Comparison of ENCODE assay signal across 8 mouse cellular contexts in genomic region chr11:30885171-30885871, GRCm38 (mm10). TPM values are rescaled to one million over a fixed set of nuclear protein-coding genes. Genes with fewer than 3 reads are reported as not detected.
DNase-seq lines count a peak whose midpoint lies in the region; ATAC-seq and TF ChIP-seq lines count a peak whose summit lies in the region.

Gene Gpr75 (plus strand): TSS chr11:30885358.
Gene Asb3 (plus strand): TSS chr11:30885416.

- ATAC-seq in heart, embryonic 11.5 days (replicated peaks; ENCODE audit: insufficient number of reproducible peaks, low FRiP score, low TSS enrichment), result peak; percentile 42; the same call in 1 of the 2 replicates
- peak; percentile 98 for ATAC-seq in kidney, embryonic 15.5 days (replicated peaks; ENCODE audit: low FRiP score)
- peak; percentile 94 for ATAC-seq in limb, embryonic 13.5 days (ENCODE audit: low FRiP score, low read depth)
- ATAC-seq in midbrain, embryonic 13.5 days, result peak; percentile 96
- ATAC-seq in stomach, embryonic 16.5 days (ENCODE audit: insufficient read depth, low FRiP score), result peak; percentile 92

- 16% methylated on average over 41 of the region's 41 CpGs for WGBS in thymus, adult 2 months
- WGBS in forebrain, embryonic 10.5 days, result 4% methylated on average over 41 of the region's 41 CpGs
- WGBS in heart, embryonic 11.5 days (ENCODE audit: insufficient replicate concordance), result 5% methylated on average over 39 of the region's 41 CpGs
- WGBS in kidney, embryonic 15.5 days, result 4% methylated on average over 41 of the region's 41 CpGs
- WGBS in limb, embryonic 13.5 days, result 4% methylated on average over 41 of the region's 41 CpGs
- WGBS in midbrain, embryonic 13.5 days, result 2% methylated on average over 37 of the region's 41 CpGs
- WGBS in stomach, embryonic 16.5 days, result 4% methylated on average over 41 of the region's 41 CpGs

- peak within 1 kb of the TSS; percentile 58 for H3K9ac ChIP-seq in heart, embryonic 11.5 days (ENCODE audit: low read depth, low read length)
- peak within 1 kb of the TSS; percentile 38; the same call in 1 of the 2 replicates for H3K9ac ChIP-seq in kidney, embryonic 15.5 days
- peak within 1 kb of the TSS; percentile 68 for H3K9ac ChIP-seq in limb, embryonic 13.5 days
- H3K9ac ChIP-seq in midbrain, embryonic 13.5 days (replicated peaks), result peak within 1 kb of the TSS; percentile 80
- H3K9ac ChIP-seq in stomach, embryonic 16.5 days (ENCODE audit: low read length), result peak within 1 kb of the TSS; percentile 67

- peak within 1 kb of the TSS; percentile 91 for H3K4me2 ChIP-seq in heart, embryonic 11.5 days
- H3K4me2 ChIP-seq in kidney, embryonic 15.5 days, result peak within 1 kb of the TSS; percentile 81
- H3K4me2 ChIP-seq in limb, embryonic 13.5 days (replicated peaks), result peak within 1 kb of the TSS; percentile 90
- peak within 1 kb of the TSS; percentile 79 for H3K4me2 ChIP-seq in midbrain, embryonic 13.5 days (replicated peaks)
- H3K4me2 ChIP-seq in stomach, embryonic 16.5 days (ENCODE audit: low read depth, low read length), result peak within 1 kb of the TSS; percentile 91

- no peak within 1 kb of the TSS for H3K27ac ChIP-seq in thymus, adult 2 months (ENCODE audit: control insufficient read depth, insufficient read depth, low read length)
- H3K27ac ChIP-seq in forebrain, embryonic 10.5 days, result peak within 1 kb of the TSS; percentile 76
- H3K27ac ChIP-seq in heart, embryonic 11.5 days (ENCODE audit: low read depth, low read length), result no peak within 1 kb of the TSS
- H3K27ac ChIP-seq in kidney, embryonic 15.5 days, result no peak within 1 kb of the TSS
- no peak within 1 kb of the TSS for H3K27ac ChIP-seq in limb, embryonic 13.5 days
- peak within 1 kb of the TSS; percentile 81 for H3K27ac ChIP-seq in midbrain, embryonic 13.5 days
- no peak within 1 kb of the TSS for H3K27ac ChIP-seq in stomach, embryonic 16.5 days (ENCODE audit: low read length)

- H3K4me3 ChIP-seq in thymus, adult 2 months (ENCODE audit: control insufficient read depth, insufficient read depth, low read length), result no peak within 1 kb of the TSS
- peak within 1 kb of the TSS; percentile 61 for H3K4me3 ChIP-seq in forebrain, embryonic 10.5 days
- H3K4me3 ChIP-seq in heart, embryonic 11.5 days (ENCODE audit: low read depth, low read length), result peak within 1 kb of the TSS; percentile 52
- peak within 1 kb of the TSS; percentile 51 for H3K4me3 ChIP-seq in kidney, embryonic 15.5 days (replicated peaks)
- H3K4me3 ChIP-seq in limb, embryonic 13.5 days, result peak within 1 kb of the TSS; percentile 56
- H3K4me3 ChIP-seq in midbrain, embryonic 13.5 days (replicated peaks), result peak within 1 kb of the TSS; percentile 54
- peak within 1 kb of the TSS; percentile 48 for H3K4me3 ChIP-seq in stomach, embryonic 16.5 days (replicated peaks; ENCODE audit: low read length)

- TF ChIP-seq CTCF in thymus, adult 2 months (IDR thresholded peaks at IDR 0.05; ENCODE audit: borderline replicate concordance, control insufficient read depth, extremely low read depth, insufficient read depth, low read length, poor library complexity), result no peak

- no peaks in the 10 kb centered on the region for H3K4me1 ChIP-seq in thymus, adult 2 months (replicated peaks; ENCODE audit: control insufficient read depth, insufficient read depth, low read length)
- H3K4me1 ChIP-seq in forebrain, embryonic 10.5 days, result peaks cover 12% of the 10 kb centered on the region
- no peaks in the 10 kb centered on the region for H3K4me1 ChIP-seq in heart, embryonic 11.5 days (ENCODE audit: control insufficient read depth, insufficient read depth, low read length)
- H3K4me1 ChIP-seq in kidney, embryonic 15.5 days, result peaks cover 8% of the 10 kb centered on the region
- H3K4me1 ChIP-seq in limb, embryonic 13.5 days, result no peaks in the 10 kb centered on the region
- H3K4me1 ChIP-seq in midbrain, embryonic 13.5 days (replicated peaks), result no peaks in the 10 kb centered on the region; the same call in 1 of the 2 replicates
- no peaks in the 10 kb centered on the region for H3K4me1 ChIP-seq in stomach, embryonic 16.5 days (ENCODE audit: control insufficient read depth, insufficient read depth, low read length)

- TF ChIP-seq POLR2A in thymus, adult 2 months (IDR thresholded peaks at IDR 0.05; ENCODE audit: control insufficient read depth, extremely low read depth, insufficient read depth, low read length, poor library complexity), result no peak

- H3K9me3 ChIP-seq in forebrain, embryonic 10.5 days, result no peaks in the 10 kb centered on the region
- H3K9me3 ChIP-seq in heart, embryonic 11.5 days (replicated peaks; ENCODE audit: control insufficient read depth, low read length), result no peaks in the 10 kb centered on the region
- no peaks in the 10 kb centered on the region for H3K9me3 ChIP-seq in kidney, embryonic 15.5 days (replicated peaks)
- H3K9me3 ChIP-seq in limb, embryonic 13.5 days, result no peaks in the 10 kb centered on the region
- no peaks in the 10 kb centered on the region for H3K9me3 ChIP-seq in midbrain, embryonic 13.5 days
- H3K9me3 ChIP-seq in stomach, embryonic 16.5 days (replicated peaks; ENCODE audit: control insufficient read depth, low read length), result no peaks in the 10 kb centered on the region

- no peaks in the 10 kb centered on the region for H3K36me3 ChIP-seq in thymus, adult 2 months (ENCODE audit: control insufficient read depth, insufficient read depth, low read length)
- H3K36me3 ChIP-seq in forebrain, embryonic 10.5 days (replicated peaks), result peaks cover 9% of the 10 kb centered on the region
- H3K36me3 ChIP-seq in heart, embryonic 11.5 days (ENCODE audit: control insufficient read depth, insufficient read depth, low read length), result no peaks in the 10 kb centered on the region
- H3K36me3 ChIP-seq in kidney, embryonic 15.5 days, result peaks cover 7% of the 10 kb centered on the region
- peaks cover 5% of the 10 kb centered on the region for H3K36me3 ChIP-seq in limb, embryonic 13.5 days
- peaks cover under 1% of the 10 kb centered on the region; the same call in 1 of the 2 replicates for H3K36me3 ChIP-seq in midbrain, embryonic 13.5 days
- H3K36me3 ChIP-seq in stomach, embryonic 16.5 days (ENCODE audit: control insufficient read depth, insufficient read depth, low read length), result peaks cover under 1% of the 10 kb centered on the region; the same call in 1 of the 2 replicates

- no peaks in the 10 kb centered on the region for H3K27me3 ChIP-seq in thymus, adult 2 months (ENCODE audit: control insufficient read depth, insufficient read depth, low read length)
- peaks cover 4% of the 10 kb centered on the region; the same call in 1 of the 2 replicates for H3K27me3 ChIP-seq in forebrain, embryonic 10.5 days (ENCODE audit: poor library complexity, severe bottlenecking)
- H3K27me3 ChIP-seq in heart, embryonic 11.5 days (ENCODE audit: control insufficient read depth, insufficient read depth, low read length), result no peaks in the 10 kb centered on the region
- H3K27me3 ChIP-seq in kidney, embryonic 15.5 days, result peaks cover 4% of the 10 kb centered on the region; the same call in 1 of the 2 replicates
- H3K27me3 ChIP-seq in limb, embryonic 13.5 days, result peaks cover 4% of the 10 kb centered on the region; the same call in 1 of the 2 replicates
- no peaks in the 10 kb centered on the region for H3K27me3 ChIP-seq in midbrain, embryonic 13.5 days
- H3K27me3 ChIP-seq in stomach, embryonic 16.5 days (ENCODE audit: control insufficient read depth, insufficient read depth, low read length), result no peaks in the 10 kb centered on the region

- DNase-seq in thymus, adult 2 months, result peak; percentile 1
- no peak for DNase-seq in thymus, adult 18-20 months
- DNase-seq in forebrain, embryonic 10.5 days (ENCODE audit: extremely low spot score, low spot score), result peak; percentile 48

RNA-seq across cellular contexts. Expression of gene Gpr75, which starts in this region (rescaled TPM):
- polyA plus RNA-seq in thymus, adult 2 months (2012; rRNA removed), result 0.09 and 0.10 TPM in 2 replicates
- polyA plus RNA-seq in forebrain, embryonic 10.5 days (2016; fragmentation: Nextera tagmentation; extraction: Ambion mirVana), result 0.39 and 0.41 TPM in 2 replicates
- 0.14 and 0.23 TPM in 2 replicates for polyA plus RNA-seq in heart, embryonic 11.5 days (2014; fragmentation: Nextera tagmentation; extraction: Ambion mirVana)
- 0.08 and 0.14 TPM in 2 replicates for polyA plus RNA-seq in kidney, embryonic 15.5 days (2015; fragmentation: Nextera tagmentation; extraction: Ambion mirVana)
- polyA plus RNA-seq in limb, embryonic 13.5 days (2015; fragmentation: Nextera tagmentation; extraction: Ambion mirVana), result 0.27 and 0.52 TPM in 2 replicates
- 3.2 and 3.8 TPM in 2 replicates for polyA plus RNA-seq in midbrain, embryonic 13.5 days (2015; fragmentation: Nextera tagmentation; extraction: Ambion mirVana)
- 0.32 and 0.36 TPM in 2 replicates for polyA plus RNA-seq in stomach, embryonic 16.5 days (2015; fragmentation: Nextera tagmentation; extraction: Ambion mirVana)

RNA-seq across cellular contexts. Expression of gene Asb3, which starts in this region (rescaled TPM):
- 4.6 and 5.1 TPM in 2 replicates for polyA plus RNA-seq in thymus, adult 2 months (2012; rRNA removed)
- polyA plus RNA-seq in forebrain, embryonic 10.5 days (2016; fragmentation: Nextera tagmentation; extraction: Ambion mirVana), result 26.2 and 28.7 TPM in 2 replicates
- 21.9 and 23.8 TPM in 2 replicates for polyA plus RNA-seq in heart, embryonic 11.5 days (2014; fragmentation: Nextera tagmentation; extraction: Ambion mirVana)
- polyA plus RNA-seq in kidney, embryonic 15.5 days (2015; fragmentation: Nextera tagmentation; extraction: Ambion mirVana), result 29.0 and 30.0 TPM in 2 replicates
- 36.5 and 38.1 TPM in 2 replicates for polyA plus RNA-seq in limb, embryonic 13.5 days (2015; fragmentation: Nextera tagmentation; extraction: Ambion mirVana)
- 31.8 and 33.0 TPM in 2 replicates for polyA plus RNA-seq in midbrain, embryonic 13.5 days (2015; fragmentation: Nextera tagmentation; extraction: Ambion mirVana)
- 27.6 and 27.7 TPM in 2 replicates for polyA plus RNA-seq in stomach, embryonic 16.5 days (2015; fragmentation: Nextera tagmentation; extraction: Ambion mirVana)

Comparison
In these comparisons a context has a peak if more than half of its experiments do, and no peak if none do; other contexts are left out.
1. DNase-seq: peak in thymus, adult 2 months (single experiment) and forebrain, embryonic 10.5 days (single experiment); none in thymus, adult 18-20 months (0 of 2).
2. H3K27ac ChIP-seq: peak in forebrain, embryonic 10.5 days (single experiment) and midbrain, embryonic 13.5 days (single experiment); none in thymus, adult 2 months (single experiment), heart, embryonic 11.5 days (single experiment), kidney, embryonic 15.5 days (single experiment), limb, embryonic 13.5 days (single experiment) and stomach, embryonic 16.5 days (single experiment).
3. ATAC-seq: peak in every context shown above with its lines; median percentile 98 in kidney, embryonic 15.5 days; 96 in midbrain, embryonic 13.5 days; 94 in limb, embryonic 13.5 days; 92 in stomach, embryonic 16.5 days; 42 in heart, embryonic 11.5 days.
4. Peak in every context shown above with its lines, with median percentiles within 50 percentile points of each other: H3K4me2 ChIP-seq and H3K9ac ChIP-seq.